Mouse (Mus musculus) layer of hippocampus, postnatal 14 days (tissue): ENCODE results near the gene Plpp3. TPM values are rescaled to one million over a fixed set of nuclear protein-coding genes. Genes with fewer than 3 reads are reported as not detected.

Experiments
- total RNA-seq, 2 experiments: library from RNA; stranded (reverse); gene quantifications; 2 replicates each; pipeline ENCODE4 v1.2.3; 2021

The Plpp3 gene
- total RNA-seq, 2 experiments from 2014 or later = 170 to 178 TPM

Other genes with a start within 250 kb of the Plpp3 start
- 1 to 10 TPM; 2.6 to 3.3 TPM for gene Fyb2, start 243.9 kb upstream of the Plpp3 start, total RNA-seq
- 10 to 100 TPM; 19.7 to 20.3 TPM for gene Prkaa2, start 47.5 kb upstream of the Plpp3 start, total RNA-seq